Mouse (Mus musculus) small intestine, adult 2 months (tissue): ENCODE measurements at regions not wholly inside any gene's neighbourhood (a gene's known extent, or its start where the extent isn't known, plus 50 kb on each side); places are given as distances from the start of the nearest gene placed in this dataset.
"Not testable (repeated sequence)": the region's sequence is repeated elsewhere in the genome, so short reads cannot be mapped to it uniquely, and the experiment has no call there.

Experiments used
- H3K27ac ChIP-seq: fragments of 200-500 bp; 2 replicates; pipeline ENCODE4 v1.5.1; 2012; ENCODE audit warnings: low read depth, low read length, control low read depth, inconsistent platforms; ENCODE audit not compliant: insufficient read depth
- H3K27me3 ChIP-seq: fragments of 200-500 bp; 2 replicates; pipeline ENCODE4 v1.6.1; 2012; ENCODE audit warnings: mild to moderate bottlenecking, moderate library complexity, low read length, inconsistent platforms; ENCODE audit not compliant: control insufficient read depth, insufficient read depth
- H3K36me3 ChIP-seq: fragments of 200-500 bp; 2 replicates; pipeline ENCODE4 v1.6.1; 2012; ENCODE audit warnings: mild to moderate bottlenecking, low read length, control low read depth, inconsistent platforms; ENCODE audit not compliant: control insufficient read depth, insufficient read depth
- H3K4me1 ChIP-seq: fragments of 200-500 bp; 2 replicates; pipeline ENCODE4 v1.6.1; 2012; ENCODE audit warnings: low read length, inconsistent platforms, mixed read lengths; ENCODE audit not compliant: control insufficient read depth, insufficient read depth, insufficient read length
- H3K4me3 ChIP-seq: fragments of 200-500 bp; 2 replicates; pipeline ENCODE4 v1.5.1; 2012; ENCODE audit warnings: low read depth, mild to moderate bottlenecking, control low read depth, inconsistent platforms, low read length, moderate library complexity
- CTCF ChIP-seq: fragments of 200-500 bp; IDR thresholded peaks from 2 replicates; pipeline ENCODE4 v1.5.1; 2012; ENCODE audit warnings: low read depth, mild to moderate bottlenecking, control low read depth, inconsistent platforms, low read length, moderate library complexity, mixed read lengths; ENCODE audit not compliant: insufficient replicate concordance, insufficient read length; ENCODE audit errors: extremely low read depth
- POLR2A ChIP-seq: fragments of 200-500 bp; IDR thresholded peaks from 2 replicates; pipeline ENCODE4 v1.6.1; 2012; ENCODE audit warnings: low read depth, mild to moderate bottlenecking, control low read depth, inconsistent platforms, low read length, moderate library complexity
- WGBS: fragments of 180-500 bp; shearing (Covaris S2); methylation state at CpG from one replicate; pipeline ENCODE4 v1.1.7; 2018; 5-methylcytosine and 5-hydroxymethylcytosine counted together

GRCm38 (mm10) chrX:50583741-50584580, 155.7 kb upstream of the Olfr1324 start:
- TF ChIP-seq POLR2A (no peak), CTCF (no peak)
- H3K4me1 ChIP-seq = no peaks in the 10 kb centered on the region
- 79% methylated on average over 12 of the region's 12 CpGs for WGBS
- H3K27ac ChIP-seq = no peak overlapping the region
- no peak overlapping the region for H3K4me3 ChIP-seq
- no peaks in the 10 kb centered on the region for H3K27me3 ChIP-seq
- peaks cover 7% of the 10 kb centered on the region for H3K36me3 ChIP-seq

DNA sequence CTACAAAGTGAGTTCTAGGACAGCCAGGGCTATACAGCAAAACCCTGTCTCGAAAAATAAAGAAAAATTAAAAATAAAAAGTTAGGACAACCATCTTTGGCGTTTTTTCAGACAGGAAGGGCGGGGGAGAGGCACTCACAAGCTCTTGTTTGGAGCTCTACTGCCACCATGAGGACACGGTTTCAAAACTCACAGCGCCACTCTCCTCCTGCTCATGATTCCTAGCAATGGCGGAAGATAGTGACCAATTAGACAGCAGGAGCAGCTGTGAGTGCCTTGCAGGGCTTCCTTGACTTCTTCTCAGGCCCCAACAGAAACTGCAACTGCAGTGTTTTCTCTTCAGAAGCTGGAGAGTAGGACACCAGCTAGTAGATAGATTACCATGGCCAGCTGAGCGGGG, 151.9 kb upstream of the Olfr1324 start:
- no peak overlapping the region for H3K27ac ChIP-seq
- TF ChIP-seq CTCF = no peak
- no peak for TF ChIP-seq POLR2A
- 74% methylated on average over 7 of the region's 7 CpGs for WGBS
- no peaks in the 10 kb centered on the region for H3K4me1 ChIP-seq
- H3K4me3 ChIP-seq = no peak overlapping the region
- H3K27me3 ChIP-seq = no peaks in the 10 kb centered on the region
- peaks cover 9% of the 10 kb centered on the region for H3K36me3 ChIP-seq

DNA sequence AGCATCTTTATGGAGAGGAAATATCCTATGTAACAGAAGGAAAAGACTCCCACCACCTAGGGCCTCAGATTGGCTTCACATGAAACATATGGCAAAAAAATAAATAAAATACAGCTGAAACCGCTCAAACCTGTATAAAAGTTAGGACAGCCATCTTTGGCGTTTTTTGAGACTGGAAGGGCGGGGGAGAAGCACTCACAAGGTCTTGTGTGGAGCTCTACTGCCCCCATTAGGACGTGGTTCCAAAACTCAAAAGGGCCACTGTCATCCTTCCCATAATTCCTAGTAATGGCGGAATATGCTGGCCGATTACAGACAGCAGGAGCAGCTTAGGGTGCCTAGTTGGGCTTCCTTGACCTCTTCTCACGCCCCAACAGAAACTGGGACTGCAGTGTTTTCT, 148.5 kb upstream of the Olfr1324 start:
- no peak overlapping the region for H3K27ac ChIP-seq
- H3K27me3 ChIP-seq = no peaks in the 10 kb centered on the region
- TF ChIP-seq CTCF = no peak
- no peak for TF ChIP-seq POLR2A
- peaks cover 10% of the 10 kb centered on the region for H3K36me3 ChIP-seq
- H3K4me3 ChIP-seq = no peak overlapping the region
- H3K4me1 ChIP-seq = no peaks in the 10 kb centered on the region
- WGBS = 64% methylated on average over 7 of the region's 7 CpGs

GRCm38 (mm10) chrX:50572191-50573095, 144.1 kb upstream of the Olfr1324 start:
- not testable (repeated sequence) for H3K27me3 ChIP-seq, H3K4me1 ChIP-seq, H3K27ac ChIP-seq, H3K4me3 ChIP-seq, H3K36me3 ChIP-seq
- 73% methylated on average over 14 of the region's 14 CpGs for whole genome bisulfite sequencing

DNA sequence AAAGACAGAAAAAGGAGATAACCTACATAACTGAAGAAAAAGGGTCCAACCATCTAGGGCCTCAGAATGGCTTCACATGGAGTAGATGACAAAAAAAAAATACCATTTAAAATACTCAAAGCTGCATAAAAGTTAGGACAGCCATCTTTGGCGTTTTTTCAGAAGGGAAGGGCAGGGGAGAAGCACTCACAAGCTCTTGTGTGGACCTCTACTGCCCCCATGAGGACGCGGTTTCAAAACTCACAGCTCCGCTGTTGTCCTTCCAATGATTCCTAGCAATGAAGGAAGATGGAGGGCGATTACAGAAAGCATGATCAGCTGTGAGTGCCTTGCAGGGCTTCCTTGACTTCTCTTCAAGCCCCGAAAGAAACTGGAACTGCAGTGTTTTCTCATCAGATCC, 140.8 kb upstream of the Olfr1324 start:
- Histone ChIP-seq H3K4me1 (no peaks in the 10 kb centered on the region), H3K27ac (no peak overlapping the region), H3K4me3 (no peak overlapping the region), H3K36me3 (peaks cover 11% of the 10 kb centered on the region), H3K27me3 (no peaks in the 10 kb centered on the region)
- TF ChIP-seq POLR2A = no peak
- TF ChIP-seq CTCF = no peak
- WGBS = 76% methylated on average over 6 of the region's 6 CpGs

GRCm38 (mm10) chrX:50566345-50566744, 138.0 kb upstream of the Olfr1324 start:
- no peaks in the 10 kb centered on the region for H3K4me1 ChIP-seq
- no peak overlapping the region for H3K27ac ChIP-seq
- H3K36me3 ChIP-seq = peaks cover 8% of the 10 kb centered on the region
- H3K4me3 ChIP-seq = no peak overlapping the region
- H3K27me3 ChIP-seq = no peaks in the 10 kb centered on the region
- TF ChIP-seq CTCF = no peak
- TF ChIP-seq POLR2A = no peak
- 74% methylated on average over 5 of the region's 5 CpGs for WGBS

DNA sequence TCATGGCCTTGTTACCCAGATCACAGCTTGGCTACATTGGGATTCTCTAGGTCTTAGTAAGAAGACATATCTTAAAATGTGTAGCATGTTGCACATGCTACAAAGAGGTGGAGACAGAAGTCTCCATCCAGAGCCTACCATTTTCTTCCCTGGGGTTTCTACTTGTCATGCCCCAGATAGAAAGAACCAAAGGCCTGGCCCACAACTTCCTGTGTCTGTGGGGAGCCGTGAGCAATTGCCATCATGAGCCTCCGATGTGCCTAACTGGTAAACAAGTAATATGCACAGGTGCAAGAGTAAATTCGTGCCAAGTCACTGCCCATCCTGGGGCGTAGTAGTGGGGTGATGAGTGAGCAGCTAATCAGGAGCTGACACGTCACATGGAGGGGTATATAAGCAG, 136.7 kb upstream of the Olfr1324 start:
- 77% methylated on average over 5 of the region's 5 CpGs for WGBS
- not testable (repeated sequence) for H3K4me3 ChIP-seq, H3K27ac ChIP-seq, H3K27me3 ChIP-seq, H3K36me3 ChIP-seq, H3K4me1 ChIP-seq
